Mouse (Mus musculus) stomach, postnatal 0 days (tissue): ENCODE measurements at regions not wholly inside any gene's neighbourhood (a gene's known extent, or its start where the extent isn't known, plus 50 kb on each side); places are given as distances from the start of the nearest gene placed in this dataset.

ENCODE experiments used
- CTCF ChIP-seq: IDR thresholded peaks from 2 replicates; pipeline ENCODE4 v1.5.1; 2016; ENCODE audit warnings: antibody characterized with exemption, low read depth, mild to moderate bottlenecking, moderate library complexity
- EP300 ChIP-seq: optimal IDR thresholded peaks from 2 replicates; pipeline ENCODE3; 2016; ENCODE audit warnings: antibody characterized with exemption

DNA sequence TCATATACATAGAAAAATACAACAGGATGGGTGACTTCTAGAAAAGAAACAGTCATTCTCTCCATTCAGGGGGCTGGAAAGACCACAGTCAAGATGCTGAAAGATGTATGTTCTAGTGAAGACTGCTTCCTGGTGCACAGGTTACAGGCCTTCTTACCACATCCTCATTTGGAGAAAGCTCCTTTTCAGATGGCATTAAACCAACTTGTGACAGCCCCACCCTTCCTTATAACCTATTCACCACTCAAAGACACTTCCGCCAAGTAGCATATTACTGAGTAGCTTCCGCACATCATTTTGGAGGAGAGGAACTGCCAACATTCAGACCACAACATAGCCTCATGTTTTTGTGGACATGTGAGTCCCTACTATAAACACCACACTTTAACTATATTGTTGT is 99.5 kb upstream of the Nabp1 start:
- TF ChIP-seq EP300 (no peak), CTCF (no peak)
